ENCODE assay signal across 26 mouse cellular contexts in the genomic region with DNA sequence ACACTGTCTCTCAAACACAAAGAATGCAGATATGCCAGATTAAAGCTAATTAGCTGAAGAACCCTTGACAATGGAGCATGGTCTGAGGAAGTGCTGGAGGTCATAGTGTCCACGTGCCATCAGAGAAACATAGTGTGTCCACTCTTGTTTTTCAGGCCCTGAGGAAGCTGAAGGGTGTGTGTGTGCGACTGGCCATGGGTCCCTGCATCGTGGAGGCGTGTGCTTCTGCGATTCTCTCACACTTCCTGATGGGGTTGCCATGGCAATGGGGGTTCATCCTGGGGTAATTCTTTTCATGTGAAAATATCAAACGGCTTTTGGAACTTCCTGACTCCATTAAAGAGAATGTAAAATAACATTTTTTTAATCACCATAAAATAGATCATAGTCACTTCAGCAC. TPM values are rescaled to one million over a fixed set of nuclear protein-coding genes. Genes with fewer than 3 reads are reported as not detected.
A peak's percentile ranks its signal among the peaks of the same experiment; 100 is the strongest.
DNase-seq lines count a peak whose midpoint lies in the region; ATAC-seq lines count a peak whose summit lies in the region.
"Had no signal": no experiment of that assay in that cellular context is flagged by ENCODE, and none has a peak within 500 bp of the region (broad histone marks: within the 10 kb centered on the region; RNA-seq: fewer than 3 reads in every experiment).

No protein-coding gene starts in this region.

- H3K27me3 ChIP-seq in midbrain, embryonic 10.5 days (ENCODE audit: low read depth, poor library complexity, severe bottlenecking): no peaks in the 10 kb centered on the region
- H3K27me3 ChIP-seq in midbrain, embryonic 11.5 days (ENCODE audit: control insufficient read depth, insufficient read depth, low read length): no peaks in the 10 kb centered on the region
- no peaks in the 10 kb centered on the region; the same call in 1 of the 2 replicates for H3K27me3 ChIP-seq in midbrain, embryonic 16.5 days (ENCODE audit: control insufficient read depth, insufficient read depth, low read depth, low read length)
- H3K27me3 ChIP-seq in hindbrain, embryonic 11.5 days (ENCODE audit: control insufficient read depth, insufficient read depth, low read length): no peaks in the 10 kb centered on the region
- H3K27me3 ChIP-seq: heart, embryonic 15.5 days; neural tube, embryonic 13.5 days had no signal

- DNase-seq in frontal cortex, postnatal 14 days (ENCODE audit: low spot score in 2 of 2): no peak
- peak; percentile 10 for DNase-seq in midbrain, embryonic 10.5 days (ENCODE audit: low spot score)
- no peak for DNase-seq in midbrain, embryonic 11.5 days (ENCODE audit: low spot score, missing footprints)
- peak; percentile 47 for DNase-seq in brain, adult 2 months (ENCODE audit: low read depth, low spot score)
- DNase-seq in gastrocnemius, postnatal 4 days (ENCODE audit: low spot score in 2 of 2): no peak
- no peak for DNase-seq in hindbrain, embryonic 11.5 days (ENCODE audit: low spot score)
- DNase-seq: adrenal gland, adult 2 months; cerebellum, adult 9-11 months; heart, adult 2 months; kidney, adult 18-20 months; kidney, postnatal 14 days; liver; liver, postnatal 0 days; lung, postnatal 10 days; right cerebral cortex, postnatal 4 days had no signal

- H3K4me3 ChIP-seq in midbrain, embryonic 10.5 days: no peak overlapping the region
- H3K4me3 ChIP-seq in midbrain, embryonic 11.5 days (ENCODE audit: low read depth, low read length): no peak overlapping the region
- no peak overlapping the region for H3K4me3 ChIP-seq in midbrain, embryonic 16.5 days (ENCODE audit: low read depth, low read length)
- H3K4me3 ChIP-seq in hindbrain, embryonic 11.5 days (ENCODE audit: low read depth, low read length): no peak overlapping the region
- H3K4me3 ChIP-seq: erythroblast, embryonic 14.5 days; heart, adult 2 months; heart, embryonic 15.5 days; neural tube, embryonic 13.5 days had no signal

- no peak overlapping the region for H3K4me2 ChIP-seq in midbrain, embryonic 11.5 days
- no peak overlapping the region for H3K4me2 ChIP-seq in midbrain, embryonic 16.5 days (ENCODE audit: low read length)
- H3K4me2 ChIP-seq in hindbrain, embryonic 11.5 days (replicated peaks; ENCODE audit: low read depth, low read length): no peak overlapping the region
- H3K4me2 ChIP-seq: heart, embryonic 15.5 days; neural tube, embryonic 13.5 days had no signal

- H3K4me1 ChIP-seq in midbrain, embryonic 10.5 days: peaks cover 8% of the 10 kb centered on the region
- H3K4me1 ChIP-seq in midbrain, embryonic 11.5 days (ENCODE audit: control insufficient read depth, insufficient read depth, low read length): peaks cover 4% of the 10 kb centered on the region; the same call in 1 of the 2 replicates
- no peaks in the 10 kb centered on the region for H3K4me1 ChIP-seq in midbrain, embryonic 16.5 days (ENCODE audit: control insufficient read depth, insufficient read depth, low read length)
- no peaks in the 10 kb centered on the region; the same call in 1 of the 2 replicates for H3K4me1 ChIP-seq in hindbrain, embryonic 11.5 days (replicated peaks; ENCODE audit: control insufficient read depth, insufficient read depth, low read length)
- H3K4me1 ChIP-seq: heart, embryonic 15.5 days had no signal

- no peak overlapping the region for H3K27ac ChIP-seq in midbrain, embryonic 10.5 days (replicated peaks)
- no peak overlapping the region for H3K27ac ChIP-seq in midbrain, embryonic 11.5 days (ENCODE audit: low read depth, low read length)
- no peak overlapping the region for H3K27ac ChIP-seq in midbrain, embryonic 16.5 days (ENCODE audit: low read length)
- H3K27ac ChIP-seq in hindbrain, embryonic 11.5 days (ENCODE audit: low read depth, low read length): no peak overlapping the region
- H3K27ac ChIP-seq: heart, adult 2 months; heart, embryonic 15.5 days; hindbrain, postnatal 0 days; neural tube, embryonic 13.5 days; stomach, postnatal 0 days had no signal

- H3K36me3 ChIP-seq in midbrain, embryonic 10.5 days: no peaks in the 10 kb centered on the region
- no peaks in the 10 kb centered on the region for H3K36me3 ChIP-seq in midbrain, embryonic 11.5 days (ENCODE audit: control insufficient read depth, insufficient read depth, low read length)
- H3K36me3 ChIP-seq in midbrain, embryonic 16.5 days (ENCODE audit: control insufficient read depth, insufficient read depth, low read length): no peaks in the 10 kb centered on the region
- H3K36me3 ChIP-seq in hindbrain, embryonic 11.5 days (ENCODE audit: control insufficient read depth, insufficient read depth, low read length): no peaks in the 10 kb centered on the region
- H3K36me3 ChIP-seq: heart, embryonic 15.5 days; neural tube, embryonic 13.5 days had no signal

- WGBS in midbrain, embryonic 10.5 days: 57% methylated on average over 6 of the region's 6 CpGs
- WGBS in midbrain, embryonic 11.5 days: 29% methylated on average over 6 of the region's 6 CpGs
- WGBS in midbrain, embryonic 16.5 days: 28% methylated on average over 6 of the region's 6 CpGs
- 36% methylated on average over 6 of the region's 6 CpGs for WGBS in hindbrain, embryonic 11.5 days

- H3K9me3 ChIP-seq in midbrain, embryonic 10.5 days (replicated peaks): no peaks in the 10 kb centered on the region
- no peaks in the 10 kb centered on the region for H3K9me3 ChIP-seq in midbrain, embryonic 11.5 days (ENCODE audit: control insufficient read depth, low read length)
- no peaks in the 10 kb centered on the region for H3K9me3 ChIP-seq in midbrain, embryonic 16.5 days (replicated peaks; ENCODE audit: control insufficient read depth, low read length, poor library complexity, severe bottlenecking)
- H3K9me3 ChIP-seq in hindbrain, embryonic 11.5 days (ENCODE audit: control insufficient read depth, low read length): no peaks in the 10 kb centered on the region
- H3K9me3 ChIP-seq: heart, embryonic 15.5 days; neural tube, embryonic 13.5 days had no signal

- peak; percentile 71 for ATAC-seq in frontal cortex, adult (ENCODE audit: low TSS enrichment)
- no peak for ATAC-seq in midbrain, embryonic 11.5 days (ENCODE audit: low FRiP score)
- peak; percentile 73 for ATAC-seq in midbrain, embryonic 16.5 days
- no peak for ATAC-seq in hindbrain, embryonic 11.5 days (ENCODE audit: low FRiP score)
- ATAC-seq: forebrain, embryonic 16.5 days; hindbrain, postnatal 0 days; liver, postnatal 0 days had no signal

- H3K9ac ChIP-seq in midbrain, embryonic 11.5 days (ENCODE audit: low read length): no peak overlapping the region
- H3K9ac ChIP-seq in midbrain, embryonic 16.5 days (ENCODE audit: low read depth, low read length): no peak overlapping the region
- no peak overlapping the region for H3K9ac ChIP-seq in hindbrain, embryonic 11.5 days (ENCODE audit: low read depth, low read length)
- H3K9ac ChIP-seq: heart, embryonic 15.5 days; liver, postnatal 0 days; neural tube, embryonic 13.5 days had no signal

RNA-seq across cellular contexts. Expression of gene Slc9b2, which starts 16.9 kb away (rescaled TPM):
- polyA plus RNA-seq in midbrain, embryonic 10.5 days (2016; fragmentation: Nextera tagmentation; extraction: Ambion mirVana): 1.2 and 2.8 TPM in 2 replicates
- polyA plus RNA-seq in midbrain, embryonic 11.5 days (2014; fragmentation: Nextera tagmentation; extraction: Ambion mirVana): 1.3 and 1.9 TPM in 2 replicates
- 1.8 and 2.9 TPM in 2 replicates for polyA plus RNA-seq in midbrain, embryonic 16.5 days (2015; fragmentation: Nextera tagmentation; extraction: Ambion mirVana)
- total RNA-seq in gastrocnemius, postnatal 4 days (2021): under 1 TPM; 0.42 to 0.67 TPM
- polyA plus RNA-seq in hindbrain, embryonic 11.5 days (2014; fragmentation: Nextera tagmentation; extraction: Ambion mirVana): 1.1 and 1.9 TPM in 2 replicates
- total RNA-seq: monocyte, adult 5-6 weeks had no signal
- polyA plus RNA-seq: erythroblast, embryonic 14.5 days; liver, postnatal 0 days had no signal

RNA-seq across cellular contexts. Expression of gene Slc9b1, which starts 23.5 kb away (rescaled TPM):
- polyA plus RNA-seq in midbrain, embryonic 10.5 days (2016; fragmentation: Nextera tagmentation; extraction: Ambion mirVana): 0.14 and 0.19 TPM in 2 replicates
- polyA plus RNA-seq in midbrain, embryonic 11.5 days (2014; fragmentation: Nextera tagmentation; extraction: Ambion mirVana): 0.30 TPM in 1 of 2 replicates, not detected in the other
- polyA plus RNA-seq in midbrain, embryonic 16.5 days (2015; fragmentation: Nextera tagmentation; extraction: Ambion mirVana): 0.41 TPM in 1 of 2 replicates, not detected in the other
- under 1 TPM; 0.29 to 0.31 TPM for total RNA-seq in gastrocnemius, postnatal 4 days (2021)
- polyA plus RNA-seq in hindbrain, embryonic 11.5 days (2014; fragmentation: Nextera tagmentation; extraction: Ambion mirVana): not detected in 2 replicates
- total RNA-seq: gastrocnemius, adult 8-10 months; hindbrain, postnatal 0 days; megakaryocyte progenitor cell, adult 5-6 weeks had no signal
- polyA plus RNA-seq: erythroblast, embryonic 14.5 days; forebrain, embryonic 16.5 days; heart, embryonic 15.5 days; hindbrain, postnatal 0 days; liver, postnatal 0 days; neural tube, embryonic 13.5 days had no signal

RNA-seq across cellular contexts. Expression of gene Bdh2, which starts 43.3 kb away (rescaled TPM):
- 6.1 and 8.1 TPM in 2 replicates for polyA plus RNA-seq in midbrain, embryonic 10.5 days (2016; fragmentation: Nextera tagmentation; extraction: Ambion mirVana)
- polyA plus RNA-seq in midbrain, embryonic 11.5 days (2014; fragmentation: Nextera tagmentation; extraction: Ambion mirVana): 5.7 and 6.4 TPM in 2 replicates
- 4.0 and 4.8 TPM in 2 replicates for polyA plus RNA-seq in midbrain, embryonic 16.5 days (2015; fragmentation: Nextera tagmentation; extraction: Ambion mirVana)
- total RNA-seq in gastrocnemius, postnatal 4 days (2021): 1 to 10 TPM; 5.8 to 6.4 TPM
- 5.1 and 5.2 TPM in 2 replicates for polyA plus RNA-seq in hindbrain, embryonic 11.5 days (2014; fragmentation: Nextera tagmentation; extraction: Ambion mirVana)
- total RNA-seq: monocyte, adult 5-6 weeks had no signal
- polyA plus RNA-seq: erythroblast, embryonic 14.5 days had no signal

Comparison
In these comparisons a context has a peak if more than half of its experiments do, and no peak if none do; other contexts are left out.
1. ATAC-seq: peak in frontal cortex, adult (single experiment) and midbrain, embryonic 16.5 days (single experiment); none in midbrain, embryonic 11.5 days (single experiment) and hindbrain, embryonic 11.5 days (single experiment).
2. DNase-seq: peak in midbrain, embryonic 10.5 days (single experiment) and brain, adult 2 months (single experiment); none in frontal cortex, postnatal 14 days (0 of 2), midbrain, embryonic 11.5 days (single experiment), gastrocnemius, postnatal 4 days (0 of 2) and hindbrain, embryonic 11.5 days (single experiment).